Mouse (Mus musculus): ENCODE measurements around the gene Dr1. TPM values are rescaled to one million over a fixed set of nuclear protein-coding genes. Genes with fewer than 3 reads are reported as not detected.
A peak's percentile ranks its signal among the peaks of the same experiment; 100 is the strongest.

Gene Dr1
- polyA plus RNA-seq, 2 experiments = 17.3 to 25.3 TPM

DNA sequence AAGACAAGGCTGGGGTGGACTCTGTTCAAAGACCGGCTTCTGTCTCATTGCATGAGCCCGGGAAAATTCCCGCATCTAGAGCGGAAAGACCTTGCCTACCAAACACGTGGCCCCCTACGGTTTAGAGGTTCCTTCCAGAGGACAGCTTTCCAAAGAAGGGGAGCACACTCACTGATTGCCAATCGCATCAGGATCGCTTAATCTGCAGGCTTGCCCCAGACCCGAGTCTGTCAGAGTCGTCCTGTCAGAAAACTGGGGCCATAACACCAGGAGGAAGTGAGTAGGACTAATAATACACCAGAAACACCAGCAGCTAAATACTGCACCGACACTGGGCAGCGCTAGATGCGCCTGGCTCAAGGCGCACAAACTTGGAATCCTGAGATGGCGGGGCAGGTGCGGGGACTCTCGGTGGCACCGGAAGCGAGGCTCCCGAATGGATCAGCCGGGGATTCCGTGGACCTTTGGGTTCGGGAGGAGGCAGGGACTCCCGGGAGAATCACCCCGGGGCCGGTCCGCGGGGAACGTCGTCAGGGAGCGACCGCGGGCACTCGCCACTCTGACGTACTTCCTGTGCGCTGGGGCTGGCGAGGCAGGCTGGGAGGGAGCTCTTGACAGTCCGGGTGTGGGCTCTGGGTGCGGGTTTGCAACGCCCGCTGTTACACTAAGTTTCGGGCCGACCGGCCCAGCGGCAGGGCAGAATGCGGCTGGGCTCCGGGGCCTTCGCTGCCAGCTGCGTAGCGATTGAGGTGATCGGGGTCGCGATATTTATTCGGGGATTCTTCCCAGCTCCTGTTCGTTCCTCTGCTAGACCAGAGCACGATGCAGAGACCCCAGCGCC lies 43.7 kb downstream of the Dr1 start, which contains the start of gene Pigg:
Gene Pigg, plus strand, starts transcription at position 386 of the 841 bp plus-strand sequence.
- peak within 1 kb of the TSS; percentile 70 to 92 for H3K4me3 ChIP-seq (ENCODE audit: insufficient read depth in 1 of 2, low read depth in 2 of 2, low read length in 2 of 2)
- no peak for TF ChIP-seq EP300 (IDR thresholded peaks at IDR 0.05; ENCODE audit: low read depth)
- TF ChIP-seq CTCF (IDR thresholded peaks at IDR 0.05; ENCODE audit: low read depth) = peak; percentile 19; the same call in 1 of the 2 replicates
- H3K9me3 ChIP-seq (ENCODE audit: control insufficient read depth, low read length) = no peaks in the 10 kb centered on the region
- H3K27me3 ChIP-seq (ENCODE audit: control insufficient read depth, insufficient read depth, low read length) = no peaks in the 10 kb centered on the region
- DNase-seq (ENCODE audit: low read depth in 3 of 3, low spot score in 3 of 3) (peak; percentile 78 to 83 (median 80)), ATAC-seq (ENCODE audit: insufficient read depth) (peak; percentile 99)
- H3K27ac ChIP-seq = peak within 1 kb of the TSS; percentile 45
- H3K9ac ChIP-seq (replicated peaks) = peak within 1 kb of the TSS; percentile 86
- H3K4me2 ChIP-seq (ENCODE audit: low read depth) = peak within 1 kb of the TSS; percentile 76
- H3K36me3 ChIP-seq (replicated peaks; ENCODE audit: control insufficient read depth, insufficient read depth, low read depth) = no peaks in the 10 kb centered on the region
- peaks cover 4 to 6% of the 10 kb centered on the region in 2 experiments; a peak in 3 of 4 replicates for H3K4me1 ChIP-seq (replicated peaks; ENCODE audit: control insufficient read depth in 2 of 2, insufficient read depth in 2 of 2, low read length in 1 of 2)
- under 1% methylated on average over 57 of the region's 57 CpGs for WGBS (ENCODE audit: insufficient replicate concordance)

DNA sequence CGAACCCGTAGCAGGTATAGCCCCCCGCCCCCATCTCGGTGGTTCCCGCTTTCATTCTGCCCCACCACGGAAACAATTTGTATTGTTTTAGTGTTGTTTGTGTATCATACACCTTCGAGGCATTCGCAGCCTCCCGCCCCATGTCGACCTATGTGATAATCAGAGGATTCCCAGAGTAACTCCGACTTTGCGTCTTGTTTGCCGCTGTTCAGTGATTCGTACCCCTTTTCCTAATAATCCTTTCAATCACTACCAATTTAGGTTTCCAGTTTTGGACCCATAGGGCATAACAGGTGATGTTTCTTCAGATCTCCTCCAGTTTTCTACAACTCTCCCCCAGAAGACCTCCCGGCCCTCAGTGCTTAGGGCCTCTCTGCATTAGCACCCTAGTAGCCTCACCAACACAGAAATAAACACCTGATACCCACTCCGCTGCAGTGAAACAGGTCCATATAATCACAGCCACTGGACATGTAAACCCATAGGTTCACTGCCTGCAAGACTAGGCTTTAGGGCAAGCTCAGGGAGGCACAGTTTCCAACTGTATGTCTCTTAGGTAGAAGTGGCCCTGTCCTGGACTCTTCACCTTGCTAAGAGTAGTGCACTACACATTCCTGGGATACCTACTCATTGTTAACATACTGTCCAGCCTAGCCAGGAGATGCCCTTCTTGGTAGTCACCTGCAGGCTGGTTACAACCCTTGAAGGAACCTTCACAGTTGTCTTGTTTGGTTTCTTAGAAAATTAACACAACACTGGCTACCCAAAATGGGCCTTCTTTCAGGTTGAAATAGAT lies 44.6 kb downstream of the Dr1 start:
- Histone ChIP-seq H3K9ac (replicated peaks) (peak overlapping the region; percentile 86), H3K36me3 (replicated peaks; ENCODE audit: control insufficient read depth, insufficient read depth, low read depth) (no peaks in the 10 kb centered on the region; the same call in 1 of the 2 replicates), H3K27me3 (ENCODE audit: control insufficient read depth, insufficient read depth, low read length) (no peaks in the 10 kb centered on the region), H3K9me3 (ENCODE audit: control insufficient read depth, low read length) (no peaks in the 10 kb centered on the region), H3K4me2 (ENCODE audit: low read depth) (peak overlapping the region; percentile 76), H3K4me3 (ENCODE audit: insufficient read depth in 1 of 2, low read depth in 2 of 2, low read length in 2 of 2) (peak overlapping the region; percentile 70 to 92), H3K4me1 (replicated peaks; ENCODE audit: control insufficient read depth in 2 of 2, insufficient read depth in 2 of 2, low read length in 1 of 2) (peaks cover 4 to 6% of the 10 kb centered on the region in 2 experiments; a peak in 3 of 4 replicates), H3K27ac (peak overlapping the region; percentile 41)
- TF ChIP-seq CTCF (IDR thresholded peaks at IDR 0.05; ENCODE audit: low read depth) (no peak), EP300 (IDR thresholded peaks at IDR 0.05; ENCODE audit: low read depth) (no peak)
- DNase-seq (ENCODE audit: low read depth in 3 of 3, low spot score in 3 of 3) (no peak), ATAC-seq (ENCODE audit: insufficient read depth) (peak; percentile 65)
- 3% methylated on average over 16 of the region's 16 CpGs for WGBS (ENCODE audit: insufficient replicate concordance)

Other genes with a start within 250 kb of the Dr1 start
- gene Mtf2, start 203.2 kb upstream of the Dr1 start, polyA plus RNA-seq (2012; rRNA removed) = 7.4 and 14.6 TPM in 2 replicates
- 32.2 and 38.6 TPM in 2 replicates for gene Mtf2, start 203.2 kb upstream of the Dr1 start, polyA plus RNA-seq (2014; fragmentation: Nextera tagmentation; extraction: Ambion mirVana)
- 3.6 and 8.3 TPM in 2 replicates for gene Tmed5, start 136.3 kb upstream of the Dr1 start, polyA plus RNA-seq (2012; rRNA removed)
- 13.7 and 15.8 TPM in 2 replicates for gene Tmed5, start 136.3 kb upstream of the Dr1 start, polyA plus RNA-seq (2014; fragmentation: Nextera tagmentation; extraction: Ambion mirVana)
- 0.44 and 1.3 TPM in 2 replicates for gene Ccdc18, start 136.0 kb upstream of the Dr1 start, polyA plus RNA-seq (2012; rRNA removed)
- gene Ccdc18, start 136.0 kb upstream of the Dr1 start, polyA plus RNA-seq (2014; fragmentation: Nextera tagmentation; extraction: Ambion mirVana) = 4.8 and 4.9 TPM in 2 replicates
- 2.3 and 2.6 TPM in 2 replicates for gene Pigg, start 43.7 kb downstream of the Dr1 start, polyA plus RNA-seq (2012; rRNA removed)
- gene Pigg, start 43.7 kb downstream of the Dr1 start, polyA plus RNA-seq (2014; fragmentation: Nextera tagmentation; extraction: Ambion mirVana) = 1.1 and 1.2 TPM in 2 replicates
- 0.19 and 0.20 TPM in 2 replicates for gene Gm42517, start 99.0 kb downstream of the Dr1 start, polyA plus RNA-seq (2012; rRNA removed)
- 0.10 TPM in 1 of 2 replicates, not detected in the other for gene Gm42517, start 99.0 kb downstream of the Dr1 start, polyA plus RNA-seq (2014; fragmentation: Nextera tagmentation; extraction: Ambion mirVana)
- not detected in 2 replicates for gene Pde6b, start 119.5 kb downstream of the Dr1 start, polyA plus RNA-seq (2012; rRNA removed)
- 0.09 TPM in 1 of 2 replicates, not detected in the other for gene Pde6b, start 119.5 kb downstream of the Dr1 start, polyA plus RNA-seq (2014; fragmentation: Nextera tagmentation; extraction: Ambion mirVana)
- gene Atp5k, start 165.6 kb downstream of the Dr1 start, polyA plus RNA-seq (2012; rRNA removed) = 76.5 and 99.9 TPM in 2 replicates
- 274 and 285 TPM in 2 replicates for gene Atp5k, start 165.6 kb downstream of the Dr1 start, polyA plus RNA-seq (2014; fragmentation: Nextera tagmentation; extraction: Ambion mirVana)
- gene Mfsd7a, start 180.0 kb downstream of the Dr1 start, polyA plus RNA-seq (2012; rRNA removed) = 0.32 and 0.36 TPM in 2 replicates
- 0.08 and 0.09 TPM in 2 replicates for gene Mfsd7a, start 180.0 kb downstream of the Dr1 start, polyA plus RNA-seq (2014; fragmentation: Nextera tagmentation; extraction: Ambion mirVana)
- gene Pcgf3, start 192.3 kb downstream of the Dr1 start, polyA plus RNA-seq (2012; rRNA removed) = 3.8 and 4.9 TPM in 2 replicates
- gene Pcgf3, start 192.3 kb downstream of the Dr1 start, polyA plus RNA-seq (2014; fragmentation: Nextera tagmentation; extraction: Ambion mirVana) = 4.5 and 5.4 TPM in 2 replicates